Comparison of ENCODE assay signal across 9 mouse cellular contexts in genomic region chr10:54117763-54118162, GRCm38 (mm10). TPM values are rescaled to one million over a fixed set of nuclear protein-coding genes. Genes with fewer than 3 reads are reported as not detected.
A peak's percentile ranks its signal among the peaks of the same experiment; 100 is the strongest.
DNase-seq lines count a peak whose midpoint lies in the region; ATAC-seq and TF ChIP-seq lines count a peak whose summit lies in the region.
"Had no signal": no experiment of that assay in that cellular context is flagged by ENCODE, and none has a peak within 500 bp of the region (broad histone marks: within the 10 kb centered on the region; RNA-seq: fewer than 3 reads in every experiment).

No protein-coding gene starts in this region.

- H3K4me3 ChIP-seq in lung, adult 2 months (replicated peaks; ENCODE audit: extremely low read depth, low read depth, low read length), result no peak overlapping the region
- H3K4me3 ChIP-seq in heart, embryonic 15.5 days, result no peak overlapping the region
- no peak overlapping the region for H3K4me3 ChIP-seq in macrophage (ENCODE audit: inconsistent target)
- H3K4me3 ChIP-seq: midbrain, embryonic 12.5 days had no signal

- H3K27me3 ChIP-seq in heart, embryonic 15.5 days, result no peaks in the 10 kb centered on the region
- H3K27me3 ChIP-seq: midbrain, embryonic 12.5 days had no signal

- no peak for TF ChIP-seq CTCF in lung, adult 2 months (IDR thresholded peaks at IDR 0.05; ENCODE audit: insufficient read depth, low read length)

- no peak overlapping the region for H3K9ac ChIP-seq in heart, embryonic 15.5 days
- H3K9ac ChIP-seq: midbrain, embryonic 12.5 days had no signal

- no peak overlapping the region for H3K4me2 ChIP-seq in heart, embryonic 15.5 days
- H3K4me2 ChIP-seq: midbrain, embryonic 12.5 days had no signal

- no peaks in the 10 kb centered on the region for H3K36me3 ChIP-seq in heart, embryonic 15.5 days
- H3K36me3 ChIP-seq in macrophage (ENCODE audit: inconsistent target), result no peaks in the 10 kb centered on the region
- H3K36me3 ChIP-seq: midbrain, embryonic 12.5 days had no signal

- WGBS in lung, adult 2 months, result 19% methylated on average over 4 of the region's 4 CpGs
- WGBS in heart, embryonic 15.5 days, result 36% methylated on average over 4 of the region's 4 CpGs
- 1% methylated on average over 4 of the region's 4 CpGs for WGBS in macrophage (ENCODE audit: missing documents)

- no peak for TF ChIP-seq POLR2A in lung, adult 2 months (IDR thresholded peaks at IDR 0.05; ENCODE audit: borderline replicate concordance, extremely low read depth, low read depth, low read length)

- peak; percentile 50 to 67 for DNase-seq in lung, adult 18-20 months
- no peak for DNase-seq in lung, adult 2 months
- DNase-seq in layer of hippocampus, adult 8-10 months (ENCODE audit: low spot score in 2 of 2), result peak; percentile 8
- DNase-seq in thymus, postnatal 0 days (ENCODE audit: low spot score), result peak; percentile 77
- no peak for DNase-seq in Muller cell, postnatal 12 days (ENCODE audit: inconsistent ontology term)

- no peaks in the 10 kb centered on the region; the same call in 1 of the 2 replicates for H3K4me1 ChIP-seq in lung, adult 2 months (ENCODE audit: control insufficient read depth, insufficient read depth, low read length)
- H3K4me1 ChIP-seq in heart, embryonic 15.5 days (replicated peaks), result peaks cover 12% of the 10 kb centered on the region
- H3K4me1 ChIP-seq: midbrain, embryonic 12.5 days had no signal

- H3K27ac ChIP-seq in heart, embryonic 15.5 days, result peak overlapping the region; percentile 57
- peak overlapping the region; percentile 97 for H3K27ac ChIP-seq in macrophage
- H3K27ac ChIP-seq: midbrain, embryonic 12.5 days had no signal

- peak; percentile 89 for ATAC-seq in common myeloid progenitor, adult 5-6 weeks (replicated peaks; ENCODE audit: low read depth, poor library complexity, severe bottlenecking)
- ATAC-seq in heart, embryonic 15.5 days (replicated peaks; ENCODE audit: insufficient number of reproducible peaks, insufficient read depth, low FRiP score, low read depth), result peak; percentile 88

- H3K9me3 ChIP-seq in heart, embryonic 15.5 days (replicated peaks), result no peaks in the 10 kb centered on the region
- H3K9me3 ChIP-seq: midbrain, embryonic 12.5 days had no signal

- H3K79me2 ChIP-seq in macrophage (ENCODE audit: inconsistent target), result no peaks in the 10 kb centered on the region

RNA-seq across cellular contexts. Expression of gene Man1a, which starts 41.4 kb away (rescaled TPM):
- polyA plus RNA-seq in lung, adult 2 months (2012; rRNA removed), result 13.2 and 15.1 TPM in 2 replicates
- total RNA-seq in common myeloid progenitor, adult 5-6 weeks (2017), result 58.4 and 66.4 TPM in 2 replicates
- polyA plus RNA-seq in heart, embryonic 15.5 days (2015; fragmentation: Nextera tagmentation; extraction: Ambion mirVana), result 5.3 and 7.0 TPM in 2 replicates
- total RNA-seq in layer of hippocampus, adult 8-10 months (2022), result 10 to 100 TPM; 62.8 to 66.7 (median 65.3) TPM
- 100 to 1,000 TPM in 25 of 26 experiments, 10 to 100 TPM in 1; 89.6 to 892 (median 168) TPM for total RNA-seq in macrophage (2018; cell fraction: chromatin; rRNA removed)
- 100 to 1,000 TPM in 11 of 26 experiments, 10 to 100 TPM in 15; 39.7 to 175 (median 78.7) TPM for total RNA-seq in macrophage (2018; cell fraction: cytosol; rRNA removed)
- 100 to 1,000 TPM; 112 to 558 (median 184) TPM for total RNA-seq in macrophage (2018; cell fraction: nucleus; rRNA removed)
- polyA plus RNA-seq in macrophage (2018), result 78.0 to 86.5 TPM (median 79.4 TPM) in 3 replicates
- polyA plus RNA-seq in thymus, postnatal 0 days (2015; fragmentation: Nextera tagmentation; extraction: Ambion mirVana), result 18.6 and 21.5 TPM in 2 replicates

Comparison
In these comparisons a context has a peak if more than half of its experiments do, and no peak if none do; other contexts are left out.
1. DNase-seq: peak in lung, adult 18-20 months (2 of 2), layer of hippocampus, adult 8-10 months (2 of 2) and thymus, postnatal 0 days (single experiment); none in lung, adult 2 months (single experiment) and Muller cell, postnatal 12 days (single experiment).